Mouse (Mus musculus) forebrain, embryonic 10.5 days (tissue): ENCODE results near the gene Gja5. TPM values are rescaled to one million over a fixed set of nuclear protein-coding genes. Genes with fewer than 3 reads are reported as not detected.
"Not testable (repeated sequence)": the region's sequence is repeated elsewhere in the genome, so short reads cannot be mapped to it uniquely, and the experiment has no call there.

Experiments used
- DNase-seq: peaks from one replicate; pipeline ENCODE4 v3.0.0-alpha.2; 2017; ENCODE audit warnings: low spot score; ENCODE audit errors: extremely low spot score
- H3K27ac ChIP-seq: fragments of 300-500 bp; sonication (generic); 2 replicates; pipeline ENCODE4 v1.5.1; 2016; ENCODE audit warnings: mild to moderate bottlenecking
- H3K27me3 ChIP-seq: fragments of 300-500 bp; sonication (generic); 2 replicates; pipeline ENCODE4 v1.6.1; 2016; ENCODE audit warnings: mild to moderate bottlenecking; ENCODE audit not compliant: poor library complexity, severe bottlenecking
- H3K36me3 ChIP-seq: fragments of 300-500 bp; sonication (generic); replicated peaks from 2 replicates; pipeline ENCODE4 v1.6.1; 2016; ENCODE audit warnings: mild to moderate bottlenecking, moderate library complexity
- H3K4me1 ChIP-seq: fragments of 300-500 bp; sonication (generic); 2 replicates; pipeline ENCODE4 v1.6.1; 2016
- H3K4me3 ChIP-seq: fragments of 300-500 bp; sonication (generic); 2 replicates; pipeline ENCODE4 v1.5.1; 2016; ENCODE audit warnings: mild to moderate bottlenecking, moderate library complexity
- H3K9me3 ChIP-seq: fragments of 300-500 bp; sonication (generic); 2 replicates; pipeline ENCODE4 v1.6.1; 2016; ENCODE audit warnings: mild to moderate bottlenecking, moderate library complexity
- WGBS: fragments of 180-500 bp; shearing (Covaris S2); methylation state at CpG from one replicate; pipeline ENCODE4 v1.1.7; 2016; 5-methylcytosine and 5-hydroxymethylcytosine counted together
- polyA plus RNA-seq: library from polyadenylated mRNA; unstranded; fragments of >200 nt; fragmentation: Nextera tagmentation; extraction: Ambion mirVana; gene quantifications from 2 replicates; pipeline ENCODE4 v1.2.1, GENCODE M21; 2016

Gja5 gene
- polyA plus RNA-seq, 1 experiment from 2014 or later = 4.5 TPM

DNA sequence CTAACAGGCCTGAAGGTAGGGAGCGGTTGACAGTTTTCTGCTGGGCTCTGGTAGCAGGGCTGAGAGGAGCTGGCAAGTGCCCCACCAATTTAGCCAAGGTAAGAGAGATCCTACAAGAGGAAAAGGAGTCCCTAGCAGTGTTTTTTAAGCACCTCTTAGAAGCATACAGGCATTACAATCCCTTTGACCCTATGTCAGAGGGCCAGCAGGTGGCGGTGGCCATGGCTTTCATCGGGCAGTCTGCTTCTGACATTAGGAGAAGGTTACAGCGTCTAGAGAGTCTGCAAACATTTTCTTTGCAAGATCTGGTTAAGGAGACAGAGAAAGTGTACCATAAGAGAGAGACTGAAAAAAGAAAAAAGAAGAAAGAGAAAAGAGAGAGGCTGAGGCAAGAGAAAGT lies 183.8 kb downstream of the Gja5 start:
- H3K27me3 ChIP-seq, H3K36me3 ChIP-seq, DNase-seq, H3K27ac ChIP-seq, H3K4me3 ChIP-seq, H3K4me1 ChIP-seq: not testable (repeated sequence)
- WGBS = 89% methylated on average over 4 of the region's 4 CpGs
- peaks cover 16% of the 10 kb centered on the region for H3K9me3 ChIP-seq

DNA sequence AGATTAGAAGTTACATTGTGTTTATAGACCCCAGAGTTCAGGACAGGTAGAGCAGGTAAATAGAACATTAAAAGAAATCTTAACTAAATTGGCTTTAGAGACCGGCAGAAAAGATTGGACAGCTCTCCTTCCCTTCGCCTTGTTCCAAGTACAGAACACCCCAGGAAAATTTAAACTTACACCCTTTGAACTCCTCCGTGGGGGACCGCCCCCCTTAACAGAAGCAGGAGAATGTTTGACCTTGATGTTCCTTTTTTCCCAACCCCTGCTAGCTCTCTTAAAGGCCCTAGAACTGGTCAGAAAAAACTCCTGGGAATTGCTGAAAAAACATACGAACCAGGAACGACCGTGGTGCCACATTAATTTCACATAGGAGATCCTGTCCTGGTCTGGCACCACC lies 187.5 kb downstream of the Gja5 start:
- not testable (repeated sequence) for H3K9me3 ChIP-seq, H3K27me3 ChIP-seq, H3K4me3 ChIP-seq, H3K4me1 ChIP-seq, H3K36me3 ChIP-seq, H3K27ac ChIP-seq, DNase-seq
- WGBS = 93% methylated on average over 7 of the region's 7 CpGs

GRCm38 (mm10) chr3:97096664-97097063 lies 192.2 kb downstream of the Gja5 start:
- not testable (repeated sequence) for DNase-seq, H3K4me1 ChIP-seq, H3K36me3 ChIP-seq, H3K9me3 ChIP-seq, H3K27me3 ChIP-seq, H3K27ac ChIP-seq, H3K4me3 ChIP-seq
- WGBS = 87% methylated on average over 4 of the region's 4 CpGs

GRCm38 (mm10) chr3:97100784-97101641 lies 196.5 kb downstream of the Gja5 start:
- no peak for DNase-seq
- Histone ChIP-seq H3K36me3 (no peaks in the 10 kb centered on the region), H3K4me3 (no peak overlapping the region), H3K27me3 (no peaks in the 10 kb centered on the region), H3K4me1 (no peaks in the 10 kb centered on the region), H3K27ac (no peak overlapping the region), H3K9me3 (peaks cover 2% of the 10 kb centered on the region; the same call in 1 of the 2 replicates)
- WGBS = 86% methylated on average over 10 of the region's 10 CpGs

- not testable (repeated sequence) for H3K4me1 ChIP-seq, H3K4me3 ChIP-seq, H3K27ac ChIP-seq, H3K27me3 ChIP-seq, H3K36me3 ChIP-seq, DNase-seq
- H3K9me3 ChIP-seq = peaks cover 23% of the 10 kb centered on the region; the same call in 1 of the 2 replicates
- 87% methylated on average over 3 of the region's 5 CpGs for WGBS
Measured at GRCm38 (mm10) chr3:97103946-97104345, 199.5 kb downstream of the Gja5 start.

DNA sequence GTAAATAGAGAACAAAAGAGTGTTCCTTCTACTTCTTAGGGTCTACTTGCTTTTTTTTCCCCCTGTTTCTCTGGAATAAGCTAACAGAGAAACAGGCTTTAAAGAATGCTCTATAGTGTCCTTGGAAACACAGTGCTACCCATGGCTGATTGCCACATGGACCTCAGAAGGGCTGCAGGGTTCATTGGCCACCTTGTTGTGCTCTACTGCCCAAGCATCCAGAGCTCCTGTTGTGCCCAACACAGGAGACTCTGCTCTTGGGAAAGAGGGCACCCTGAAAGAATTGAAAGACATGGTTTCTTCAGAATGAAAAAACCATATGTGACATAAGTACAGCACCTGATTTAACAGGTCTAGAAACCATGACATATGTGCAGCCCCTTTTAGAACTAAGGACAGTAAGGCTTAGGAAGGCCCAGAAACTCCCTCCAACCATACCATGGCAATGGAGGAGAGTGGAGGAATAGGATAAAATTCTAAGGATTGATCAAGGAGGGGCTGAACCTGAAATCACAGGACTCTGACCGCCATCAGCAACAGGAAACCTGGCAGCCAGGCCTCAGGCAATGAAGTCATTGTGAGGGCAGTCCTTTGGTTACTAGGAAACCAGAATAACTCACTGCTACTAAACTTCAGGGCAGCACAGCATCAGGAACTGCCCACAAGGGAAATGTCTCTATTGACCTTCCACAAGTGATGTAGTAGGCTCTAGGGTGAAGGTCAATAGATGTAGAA lies 200.4 kb downstream of the Gja5 start:
- H3K27me3 ChIP-seq = no peaks in the 10 kb centered on the region
- H3K27ac ChIP-seq = no peak overlapping the region
- DNase-seq = no peak
- H3K4me1 ChIP-seq = no peaks in the 10 kb centered on the region
- no peaks in the 10 kb centered on the region for H3K36me3 ChIP-seq
- H3K9me3 ChIP-seq = peaks cover 23% of the 10 kb centered on the region; the same call in 1 of the 2 replicates
- 90% methylated on average over 1 of the region's 1 CpGs for WGBS
- no peak overlapping the region for H3K4me3 ChIP-seq

GRCm38 (mm10) chr3:97117511-97117910 lies 213.0 kb downstream of the Gja5 start:
- DNase-seq = no peak
- no peaks in the 10 kb centered on the region for H3K4me1 ChIP-seq
- no peaks in the 10 kb centered on the region for H3K36me3 ChIP-seq
- H3K27me3 ChIP-seq = no peaks in the 10 kb centered on the region
- H3K4me3 ChIP-seq = no peak overlapping the region
- no peaks in the 10 kb centered on the region; the same call in 1 of the 2 replicates for H3K9me3 ChIP-seq
- H3K27ac ChIP-seq = no peak overlapping the region
- 93% methylated on average over 6 of the region's 6 CpGs for WGBS

GRCm38 (mm10) chr3:97118313-97118712 lies 213.8 kb downstream of the Gja5 start:
- Histone ChIP-seq H3K27ac (no peak overlapping the region), H3K27me3 (no peaks in the 10 kb centered on the region), H3K4me3 (no peak overlapping the region), H3K36me3 (no peaks in the 10 kb centered on the region), H3K4me1 (no peaks in the 10 kb centered on the region), H3K9me3 (no peaks in the 10 kb centered on the region; the same call in 1 of the 2 replicates)
- WGBS = 57% methylated on average over 12 of the region's 12 CpGs
- no peak for DNase-seq

DNA sequence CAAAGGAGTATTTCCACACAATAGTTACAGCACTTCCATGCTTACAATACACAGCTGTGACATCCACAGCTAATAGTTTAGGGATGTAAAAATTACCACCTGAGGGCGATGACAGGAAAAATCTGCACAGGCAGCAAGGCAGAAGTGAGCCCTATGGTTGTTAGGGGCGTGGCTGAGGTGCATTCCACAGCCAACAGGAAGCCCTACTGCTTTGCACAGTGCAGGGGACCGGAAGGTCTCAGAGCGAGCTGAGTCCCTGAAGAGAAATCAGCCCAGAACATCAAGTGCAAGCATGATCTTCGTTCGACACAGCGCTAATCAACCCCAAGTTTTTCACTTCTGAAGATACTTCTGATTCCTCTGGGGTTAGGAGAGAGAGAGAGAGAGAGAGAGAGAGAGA lies 219.7 kb downstream of the Gja5 start:
- Histone ChIP-seq H3K4me3 (no peak overlapping the region), H3K27ac (no peak overlapping the region), H3K4me1 (no peaks in the 10 kb centered on the region), H3K9me3 (no peaks in the 10 kb centered on the region), H3K27me3 (no peaks in the 10 kb centered on the region), H3K36me3 (no peaks in the 10 kb centered on the region)
- no peak for DNase-seq
- 61% methylated on average over 7 of the region's 7 CpGs for WGBS

Other genes with a start within 250 kb of the Gja5 start
- gene Ankrd35, start 234.6 kb upstream of the Gja5 start, polyA plus RNA-seq = 0.06 and 0.09 TPM in 2 replicates
- 45.2 and 49.6 TPM in 2 replicates for gene Pias3, start 208.3 kb upstream of the Gja5 start, polyA plus RNA-seq
- 13.7 and 14.1 TPM in 2 replicates for gene Nudt17, start 196.1 kb upstream of the Gja5 start, polyA plus RNA-seq
- gene Polr3c, start 177.1 kb upstream of the Gja5 start, polyA plus RNA-seq = 52.0 and 52.7 TPM in 2 replicates
- gene Rnf115, start 177.0 kb upstream of the Gja5 start, polyA plus RNA-seq = 70.5 and 75.4 TPM in 2 replicates
- not detected in 2 replicates for gene Pdzk1, start 75.4 kb upstream of the Gja5 start, polyA plus RNA-seq
- 0.05 and 0.18 TPM in 2 replicates for gene Cd160, start 75.3 kb upstream of the Gja5 start, polyA plus RNA-seq
- 36.0 and 40.2 TPM in 2 replicates for gene Gpr89, start 653 bp downstream of the Gja5 start, polyA plus RNA-seq
- gene Gja8, start 21.3 kb downstream of the Gja5 start, polyA plus RNA-seq = 0.02 TPM in 1 of 2 replicates, not detected in the other